Mouse (Mus musculus) midbrain, embryonic 16.5 days (tissue): ENCODE results near the gene Ninj2. TPM values are rescaled to one million over a fixed set of nuclear protein-coding genes. Genes with fewer than 3 reads are reported as not detected.

Experiments
- ATAC-seq: fragments of 200-750 bp; cut with Nextera tagmentation; 2 replicates; pipeline ENCODE4 v1.8.0; 2017; ENCODE audit warnings: moderate TSS enrichment
- H3K27ac ChIP-seq: fragments of 300-500 bp; sonication (generic); 2 replicates; pipeline ENCODE4 v1.5.1; 2014; ENCODE audit warnings: mild to moderate bottlenecking, low read length, mixed read lengths
- H3K27me3 ChIP-seq: fragments of 300-500 bp; sonication (generic); 2 replicates; pipeline ENCODE4 v1.6.1; 2014; ENCODE audit warnings: low read depth, low read length, mixed read lengths; ENCODE audit not compliant: control insufficient read depth, insufficient read depth
- H3K36me3 ChIP-seq: fragments of 300-500 bp; sonication (generic); 2 replicates; pipeline ENCODE4 v1.6.1; 2014; ENCODE audit warnings: mild to moderate bottlenecking, low read length, moderate library complexity, mixed read lengths; ENCODE audit not compliant: control insufficient read depth, insufficient read depth
- H3K4me1 ChIP-seq: fragments of 300-500 bp; sonication (generic); 2 replicates; pipeline ENCODE4 v1.6.1; 2014; ENCODE audit warnings: mild to moderate bottlenecking, low read length, mixed read lengths; ENCODE audit not compliant: control insufficient read depth, insufficient read depth
- H3K4me2 ChIP-seq: fragments of 300-500 bp; sonication (generic); 2 replicates; pipeline ENCODE4 v1.6.1; 2014; ENCODE audit warnings: mild to moderate bottlenecking, low read length, mixed read lengths
- H3K4me3 ChIP-seq: fragments of 300-500 bp; sonication (generic); 2 replicates; pipeline ENCODE4 v1.5.1; 2014; ENCODE audit warnings: low read depth, mild to moderate bottlenecking, low read length, moderate library complexity, mixed read lengths
- H3K9ac ChIP-seq: fragments of 300-500 bp; sonication (generic); 2 replicates; pipeline ENCODE4 v1.6.1; 2014; ENCODE audit warnings: low read depth, low read length, mixed read lengths
- H3K9me3 ChIP-seq: fragments of 300-500 bp; sonication (generic); replicated peaks from 2 replicates; pipeline ENCODE4 v1.6.1; 2014; ENCODE audit warnings: mild to moderate bottlenecking, low read length, mixed read lengths; ENCODE audit not compliant: control insufficient read depth, poor library complexity, severe bottlenecking
- WGBS: fragments of 180-500 bp; shearing (Covaris S2); extraction: QIAGEN DNeasy Blood & Tissue Kit; methylation state at CpG from one replicate; pipeline ENCODE4 v1.1.7; 2014; 5-methylcytosine and 5-hydroxymethylcytosine counted together
- polyA plus RNA-seq: library from polyadenylated mRNA; unstranded; fragments of >200 nt; fragmentation: Nextera tagmentation; extraction: Ambion mirVana; gene quantifications from 2 replicates; pipeline ENCODE4 v1.2.1, GENCODE M21; 2015

Gene Ninj2
- polyA plus RNA-seq, 1 experiment from 2014 or later: not detected

- Histone ChIP-seq H3K27ac (no peak overlapping the region), H3K4me2 (no peak overlapping the region), H3K9ac (no peak overlapping the region), H3K4me1 (0 out of 2 replicates have a peak, but pooled peaks cover 3% of the 10 kb centered on the region), H3K36me3 (no peaks in the 10 kb centered on the region), H3K9me3 (no peaks in the 10 kb centered on the region), H3K27me3 (no peaks in the 10 kb centered on the region; the same call in 1 of the 2 replicates), H3K4me3 (no peak overlapping the region)
- no peak for ATAC-seq
- WGBS: 71% methylated on average over 3 of the region's 3 CpGs
Measured at GRCm38 (mm10) chr6:120186594-120186993, 93.4 kb downstream of the Ninj2 start.

GRCm38 (mm10) chr6:120187587-120188176 is 94.5 kb downstream of the Ninj2 start:
- Histone ChIP-seq H3K4me1 (0 out of 2 replicates have a peak, but pooled peaks cover 3% of the 10 kb centered on the region), H3K36me3 (no peaks in the 10 kb centered on the region), H3K27me3 (no peaks in the 10 kb centered on the region; the same call in 1 of the 2 replicates), H3K4me3 (no peak overlapping the region), H3K4me2 (peak overlapping the region; percentile 18), H3K27ac (no peak overlapping the region), H3K9me3 (no peaks in the 10 kb centered on the region), H3K9ac (no peak overlapping the region)
- ATAC-seq: no peak
- WGBS: 17% methylated on average over 18 of the region's 18 CpGs

DNA sequence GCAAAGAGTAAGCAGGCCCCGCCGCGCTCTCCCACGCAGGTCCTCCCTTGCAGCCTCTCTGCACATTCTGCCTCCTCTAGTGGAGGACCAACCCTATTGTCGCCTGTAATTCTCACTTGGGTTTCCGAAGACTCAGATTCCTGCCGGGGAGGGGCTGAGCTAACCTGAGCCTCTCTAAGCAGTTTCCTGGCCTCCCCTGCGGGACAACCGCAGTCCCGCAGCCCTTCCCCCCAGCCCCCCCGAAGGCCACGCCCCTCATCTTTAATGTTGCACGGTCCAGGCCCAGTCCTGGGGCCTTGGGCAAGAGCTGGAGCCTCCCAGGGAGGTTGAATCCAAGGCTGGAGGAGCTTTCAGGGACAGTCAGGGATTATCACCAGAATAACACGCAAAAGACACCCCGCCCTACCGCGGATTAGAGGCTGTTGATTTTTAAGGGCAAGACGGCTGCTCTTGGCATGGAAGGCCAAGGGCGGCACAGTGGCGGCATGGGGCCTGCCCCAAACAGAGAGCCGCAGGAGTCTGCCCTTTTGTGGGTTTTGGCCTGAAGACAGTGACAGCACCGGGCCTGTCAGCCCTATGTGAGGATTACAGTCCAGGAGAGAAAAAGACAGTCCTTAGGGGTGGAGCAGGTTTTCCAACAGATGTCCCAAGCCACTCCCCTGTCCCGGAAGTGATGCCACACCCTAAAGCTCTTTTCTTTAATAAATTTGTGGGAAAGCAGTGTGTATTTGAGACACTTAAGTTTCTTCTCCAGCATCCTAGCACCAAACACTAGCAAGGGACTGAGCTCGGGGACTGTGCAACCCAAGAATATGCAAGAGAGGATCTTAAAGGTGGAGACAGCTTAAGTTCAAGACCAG is 95.5 kb downstream of the Ninj2 start:
- ATAC-seq: peak; percentile 49; the same call in 1 of the 2 replicates
- WGBS: 14% methylated on average over 24 of the region's 24 CpGs

DNA sequence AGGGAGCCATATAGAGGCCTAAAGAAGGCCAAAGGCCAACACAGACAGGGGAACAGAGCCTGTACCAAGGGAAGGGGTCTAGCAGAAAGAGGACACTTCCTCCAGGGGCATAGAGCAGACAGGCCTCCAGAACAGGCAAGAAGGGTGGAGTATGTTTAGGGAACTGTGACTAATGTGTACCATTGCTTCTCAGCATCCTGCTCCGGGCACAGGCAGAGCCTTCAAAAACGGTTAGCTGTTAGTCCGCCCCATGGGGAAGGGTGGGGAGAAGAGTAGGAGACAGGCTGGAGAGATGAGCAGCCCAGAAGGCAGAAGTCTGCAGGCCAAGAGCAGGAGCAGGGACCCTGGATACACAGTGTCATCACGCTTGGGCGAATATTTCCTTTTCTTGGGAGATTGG is 96.1 kb downstream of the Ninj2 start:
- WGBS: 89% methylated on average over 5 of the region's 5 CpGs
- no peaks in the 10 kb centered on the region for H3K9me3 ChIP-seq
- H3K27me3 ChIP-seq: no peaks in the 10 kb centered on the region; the same call in 1 of the 2 replicates
- H3K9ac ChIP-seq: no peak overlapping the region
- H3K27ac ChIP-seq: no peak overlapping the region
- H3K4me3 ChIP-seq: no peak overlapping the region
- 0 out of 2 replicates have a peak, but pooled peaks cover 3% of the 10 kb centered on the region for H3K4me1 ChIP-seq
- H3K36me3 ChIP-seq: no peaks in the 10 kb centered on the region
- no peak overlapping the region for H3K4me2 ChIP-seq
- ATAC-seq: no peak

More for the DNA sequence above, 95.5 kb downstream of the Ninj2 start:
- Histone ChIP-seq H3K9ac (no peak overlapping the region), H3K4me1 (0 out of 2 replicates have a peak, but pooled peaks cover 3% of the 10 kb centered on the region), H3K27ac (no peak overlapping the region), H3K9me3 (no peaks in the 10 kb centered on the region), H3K4me3 (no peak overlapping the region), H3K36me3 (no peaks in the 10 kb centered on the region), H3K27me3 (no peaks in the 10 kb centered on the region; the same call in 1 of the 2 replicates), H3K4me2 (peak overlapping the region; percentile 34)

DNA sequence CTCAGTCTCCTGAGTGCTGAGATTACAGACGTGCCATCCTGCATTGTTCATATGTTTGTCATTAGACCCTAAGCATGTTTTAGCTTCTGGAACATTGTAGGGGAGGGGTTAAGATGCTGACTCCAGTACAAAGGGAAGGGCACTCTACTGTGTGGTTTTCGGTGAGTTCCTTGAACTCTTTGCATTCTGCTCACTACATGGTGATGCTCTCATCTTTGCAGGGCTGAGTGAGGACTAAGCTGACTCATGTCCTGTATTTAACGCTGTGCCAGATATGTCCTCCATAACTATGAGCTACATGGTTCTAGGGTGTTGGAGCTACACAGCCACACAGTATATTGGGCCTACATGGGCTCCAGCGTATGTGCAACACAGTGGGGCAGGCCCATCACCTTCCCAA is 97.2 kb downstream of the Ninj2 start:
- Histone ChIP-seq H3K9ac (no peak overlapping the region), H3K4me3 (no peak overlapping the region), H3K4me2 (no peak overlapping the region), H3K27me3 (no peaks in the 10 kb centered on the region; the same call in 1 of the 2 replicates), H3K36me3 (no peaks in the 10 kb centered on the region), H3K9me3 (no peaks in the 10 kb centered on the region), H3K4me1 (0 out of 2 replicates have a peak, but pooled peaks cover 3% of the 10 kb centered on the region), H3K27ac (no peak overlapping the region)
- ATAC-seq: no peak
- WGBS: 96% methylated on average over 4 of the region's 4 CpGs

DNA sequence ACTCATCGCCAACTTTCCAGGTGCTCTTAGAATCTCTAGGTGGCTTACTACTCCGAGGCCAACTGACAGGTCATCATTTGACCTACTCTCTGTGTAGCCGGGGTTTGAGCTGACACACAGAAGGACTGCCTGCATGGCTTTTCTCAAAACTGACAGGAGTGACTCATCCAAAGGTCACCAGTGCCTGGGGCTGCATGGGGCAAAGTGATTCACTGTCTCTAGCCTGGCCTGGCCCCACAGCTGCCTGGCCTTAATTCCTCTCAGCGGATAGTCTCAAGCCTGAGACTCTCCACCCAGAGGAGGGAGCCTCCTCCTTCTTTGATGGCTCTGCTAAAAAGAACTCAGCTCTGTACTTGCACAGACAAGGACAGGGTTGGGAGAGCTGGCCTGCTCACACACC is 97.8 kb downstream of the Ninj2 start:
- Histone ChIP-seq H3K4me2 (no peak overlapping the region), H3K36me3 (no peaks in the 10 kb centered on the region), H3K4me1 (0 out of 2 replicates have a peak, but pooled peaks cover 3% of the 10 kb centered on the region), H3K9ac (no peak overlapping the region), H3K4me3 (no peak overlapping the region), H3K27me3 (no peaks in the 10 kb centered on the region; the same call in 1 of the 2 replicates), H3K9me3 (no peaks in the 10 kb centered on the region), H3K27ac (no peak overlapping the region)
- WGBS: 82% methylated on average over 4 of the region's 4 CpGs
- no peak for ATAC-seq

DNA sequence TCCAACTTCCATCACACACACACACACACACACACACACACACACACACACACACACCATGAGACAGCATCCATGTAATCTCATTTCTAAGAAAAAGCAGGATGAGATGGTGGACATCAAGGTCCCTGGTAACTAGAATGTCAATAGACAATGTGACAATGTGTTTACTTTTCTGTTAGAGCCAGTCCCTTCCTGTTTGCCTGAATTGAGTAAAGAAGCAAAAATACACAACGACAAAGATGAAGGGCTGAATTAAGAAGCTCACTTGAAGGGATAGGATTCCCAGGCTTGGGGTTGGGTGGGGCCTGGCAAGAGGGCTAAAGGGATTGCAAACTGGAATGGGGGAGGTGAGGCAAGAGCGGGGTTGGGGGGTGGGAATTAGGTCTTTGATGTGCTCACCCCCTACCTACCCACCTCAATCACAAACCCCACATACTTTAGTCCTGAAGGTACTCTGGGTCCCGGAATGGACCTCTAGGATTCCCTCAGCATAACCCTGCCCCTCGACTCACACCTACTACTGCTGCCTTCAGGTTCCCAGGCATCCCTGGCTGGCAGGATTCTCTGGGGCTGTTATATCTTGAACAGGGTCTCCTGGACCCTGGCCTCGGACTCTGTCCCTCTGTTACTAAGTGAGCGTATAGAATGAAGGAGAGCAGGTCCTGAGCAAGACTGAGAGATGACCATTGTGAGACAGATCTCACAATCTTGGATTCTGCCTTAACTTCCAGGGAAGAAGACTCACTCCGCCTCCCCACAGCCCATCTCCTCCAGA is 98.4 kb downstream of the Ninj2 start:
- no peak for ATAC-seq
- Histone ChIP-seq H3K4me2 (no peak overlapping the region), H3K9me3 (no peaks in the 10 kb centered on the region), H3K9ac (no peak overlapping the region), H3K4me1 (0 out of 2 replicates have a peak, but pooled peaks cover 3% of the 10 kb centered on the region), H3K4me3 (no peak overlapping the region), H3K27me3 (peaks cover 4% of the 10 kb centered on the region; the same call in 1 of the 2 replicates), H3K27ac (no peak overlapping the region), H3K36me3 (no peaks in the 10 kb centered on the region)
- 57% methylated on average over 7 of the region's 7 CpGs for WGBS

DNA sequence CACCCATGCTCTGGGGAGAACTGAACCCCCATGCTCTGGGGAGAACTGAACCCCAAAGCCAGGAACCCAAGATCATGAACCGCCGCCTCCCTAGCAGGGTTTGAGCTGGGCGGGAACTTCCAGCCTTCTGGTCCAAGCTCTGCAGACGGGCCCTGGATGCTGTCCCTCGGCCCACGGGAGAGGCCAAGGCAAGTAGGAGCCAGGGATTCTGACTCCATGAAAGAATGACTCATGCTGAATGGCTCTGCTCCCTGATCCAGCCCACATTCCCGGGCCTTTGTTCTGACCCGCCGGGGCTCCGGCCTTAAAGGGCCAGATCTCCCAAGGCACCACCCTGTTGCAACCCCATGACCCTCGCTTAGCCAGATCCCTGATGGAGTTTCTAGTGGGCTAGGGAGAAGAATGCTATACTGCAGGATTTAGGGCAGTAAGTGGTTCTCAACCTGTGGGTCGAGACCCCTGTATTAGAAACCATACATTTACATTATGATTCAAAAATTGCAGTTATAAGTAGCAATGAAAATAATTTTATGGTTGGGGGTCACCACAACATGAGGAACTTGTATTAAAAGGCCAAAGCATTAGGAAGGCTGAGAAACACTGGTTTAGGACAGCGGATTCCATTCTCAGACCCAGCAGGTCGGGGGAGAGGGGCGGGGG is 99.2 kb downstream of the Ninj2 start:
- Histone ChIP-seq H3K27me3 (peaks cover 4% of the 10 kb centered on the region; the same call in 1 of the 2 replicates), H3K4me3 (no peak overlapping the region), H3K9ac (no peak overlapping the region), H3K27ac (no peak overlapping the region), H3K9me3 (no peaks in the 10 kb centered on the region), H3K4me2 (peak overlapping the region; percentile 26; the same call in 1 of the 2 replicates), H3K4me1 (0 out of 2 replicates have a peak, but pooled peaks cover 3% of the 10 kb centered on the region), H3K36me3 (no peaks in the 10 kb centered on the region)
- 17% methylated on average over 14 of the region's 15 CpGs for WGBS
- no peak for ATAC-seq
